Mouse (Mus musculus): Measurements from ENCODE around the gene Tnrc6a. TPM values are rescaled to one million over a fixed set of nuclear protein-coding genes. Genes with fewer than 3 reads are reported as not detected.
A peak's percentile ranks its signal among the peaks of the same experiment; 100 is the strongest.
"Not testable (repeated sequence)": the region's sequence is repeated elsewhere in the genome, so short reads cannot be mapped to it uniquely, and the experiment has no call there.

Tnrc6a gene
- 8.6 and 9.0 TPM in 2 replicates for polyA plus RNA-seq (2015; fragmentation: Nextera tagmentation; extraction: Ambion mirVana)

DNA sequence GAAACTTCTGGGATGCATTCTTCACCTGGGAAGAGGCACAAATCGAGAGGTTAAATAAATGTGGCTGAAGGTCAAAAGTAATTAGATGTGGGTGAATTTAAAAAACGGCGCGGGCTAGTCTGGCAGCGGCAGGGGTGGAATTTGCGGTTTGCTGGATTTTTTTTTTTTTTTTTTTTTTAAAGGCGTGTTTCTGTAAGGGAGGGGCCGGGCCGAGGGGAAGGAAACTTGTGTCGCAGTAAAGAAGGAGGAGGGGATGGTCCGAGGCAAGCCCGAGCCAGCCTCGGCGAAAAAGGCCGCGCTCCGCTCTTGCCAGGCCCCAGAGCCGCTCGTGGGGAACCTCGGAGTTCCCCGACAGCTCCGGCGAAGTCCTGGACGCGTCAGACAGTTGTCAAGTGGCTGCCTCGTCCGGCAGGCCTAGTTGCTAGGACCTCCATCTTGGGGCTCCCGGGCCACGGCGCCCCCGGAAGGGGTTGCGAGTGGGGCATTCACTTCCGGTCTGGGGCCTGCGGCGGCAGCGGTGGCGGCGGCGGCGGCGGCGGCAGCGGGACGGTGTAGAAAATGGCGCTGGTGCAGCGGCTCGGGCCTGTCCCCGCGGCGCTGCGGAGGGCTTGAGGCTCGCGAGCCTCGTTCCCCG is at the start of gene Tnrc6a:
TSS of gene Tnrc6a (plus strand) at position 221 of the 634 bp plus-strand sequence.
- Histone ChIP-seq H3K9me3 (replicated peaks) (no peaks in the 10 kb centered on the region), H3K27ac (replicated peaks) (peak within 1 kb of the TSS; percentile 95), H3K4me1 (replicated peaks) (peaks cover 27% of the 10 kb centered on the region), H3K36me3 (replicated peaks) (peaks cover 11% of the 10 kb centered on the region), H3K27me3 (no peaks in the 10 kb centered on the region), H3K4me2 (peak within 1 kb of the TSS; percentile 70), H3K4me3 (replicated peaks) (peak within 1 kb of the TSS; percentile 100), H3K9ac (peak within 1 kb of the TSS; percentile 98)
- peak; percentile 97 for ATAC-seq (ENCODE audit: insufficient read depth)
- WGBS (ENCODE audit: insufficient replicate concordance) = under 1% methylated on average over 54 of the region's 55 CpGs

DNA sequence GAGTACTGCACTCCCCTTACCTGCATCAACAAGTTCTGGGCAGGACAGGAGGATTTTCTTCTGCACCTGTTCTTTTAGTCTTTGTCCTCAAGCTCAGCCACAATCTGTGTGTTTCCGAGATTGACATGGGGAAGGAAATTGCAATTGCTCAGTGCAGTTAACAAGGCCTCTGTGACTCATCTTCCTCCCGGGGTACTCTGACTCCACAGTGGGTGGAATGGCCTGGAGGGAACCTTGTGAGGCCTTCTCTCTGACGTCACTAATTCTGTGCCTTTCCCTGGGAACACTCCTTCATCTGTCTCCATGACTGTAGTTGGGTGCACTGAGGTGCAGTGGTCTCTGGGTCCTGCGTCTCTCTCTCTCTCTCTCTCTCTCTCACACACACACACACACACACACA is 41.4 kb upstream of the Tnrc6a start:
- Histone ChIP-seq H3K4me2 (no peak overlapping the region), H3K36me3 (replicated peaks) (no peaks in the 10 kb centered on the region), H3K4me3 (replicated peaks) (no peak overlapping the region), H3K9ac (no peak overlapping the region), H3K9me3 (replicated peaks) (no peaks in the 10 kb centered on the region), H3K4me1 (replicated peaks) (no peaks in the 10 kb centered on the region), H3K27ac (replicated peaks) (no peak overlapping the region), H3K27me3 (no peaks in the 10 kb centered on the region)
- 34% methylated on average over 4 of the region's 4 CpGs for WGBS (ENCODE audit: insufficient replicate concordance)
- ATAC-seq (ENCODE audit: insufficient read depth) = no peak

DNA sequence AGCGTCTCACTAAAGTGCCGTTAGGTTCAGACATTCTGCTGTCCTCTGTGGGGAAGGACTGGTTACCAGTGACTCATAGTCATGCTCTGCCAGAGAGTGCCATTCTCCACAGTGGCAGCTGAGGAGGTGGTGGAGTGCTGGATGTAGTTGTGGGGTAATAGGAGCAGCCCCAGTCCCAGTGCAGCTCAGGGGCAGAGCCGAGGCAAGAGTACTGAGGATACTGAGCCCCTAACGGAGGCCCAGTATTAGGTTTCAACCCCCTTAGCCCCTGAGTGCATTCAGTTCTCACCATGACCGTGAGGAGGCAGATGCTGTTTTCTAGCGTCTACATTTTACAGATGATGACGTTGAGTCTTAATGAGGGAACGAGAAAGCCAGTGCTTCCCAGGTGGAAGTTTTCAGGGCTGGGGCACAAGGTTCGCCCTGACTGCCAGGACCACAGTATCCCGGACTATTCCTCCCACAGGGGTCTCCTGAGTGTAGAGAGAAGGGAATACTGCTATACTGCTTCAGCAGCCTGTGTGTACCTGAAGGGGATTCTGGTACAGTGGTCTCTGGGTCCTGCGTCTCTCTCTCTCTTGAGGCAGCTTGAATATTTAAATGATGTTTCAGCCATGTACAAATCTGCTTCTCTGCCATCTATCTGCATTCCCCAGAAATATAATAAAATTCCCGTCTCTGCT is 40.1 kb upstream of the Tnrc6a start:
- H3K4me1 ChIP-seq (replicated peaks) = no peaks in the 10 kb centered on the region
- no peak overlapping the region for H3K9ac ChIP-seq
- H3K4me2 ChIP-seq = no peak overlapping the region
- H3K27me3 ChIP-seq = no peaks in the 10 kb centered on the region
- WGBS (ENCODE audit: insufficient replicate concordance) = 46% methylated on average over 12 of the region's 12 CpGs
- H3K4me3 ChIP-seq (replicated peaks) = no peak overlapping the region
- no peak for ATAC-seq (ENCODE audit: insufficient read depth)
- H3K36me3 ChIP-seq (replicated peaks) = no peaks in the 10 kb centered on the region
- no peaks in the 10 kb centered on the region for H3K9me3 ChIP-seq (replicated peaks)
- no peak overlapping the region for H3K27ac ChIP-seq (replicated peaks)

DNA sequence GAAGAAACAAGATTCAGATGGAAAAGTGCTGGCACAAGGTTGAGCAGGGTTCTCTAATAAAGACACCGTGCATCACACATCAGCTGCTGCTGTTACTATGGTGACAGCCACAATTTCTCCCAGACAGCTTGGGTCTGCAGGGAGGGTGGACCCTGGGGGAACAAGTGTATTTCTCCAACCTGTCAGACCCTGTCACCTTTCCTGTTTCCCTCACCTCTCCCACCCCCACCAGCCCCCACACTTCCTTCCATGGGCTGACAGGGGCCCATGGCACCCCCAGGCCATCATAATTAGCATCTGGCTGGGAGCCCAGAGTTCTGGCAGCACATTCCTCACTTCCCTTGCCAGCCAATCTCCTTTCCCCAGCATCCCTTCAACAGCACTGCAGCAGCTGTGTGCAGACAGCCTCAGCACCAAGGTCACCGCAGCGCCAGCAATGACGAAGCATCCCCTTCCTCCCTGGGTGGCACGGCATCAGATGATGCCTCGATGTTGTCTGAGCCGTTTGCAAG is 39.4 kb upstream of the Tnrc6a start:
- Histone ChIP-seq H3K27ac (replicated peaks) (no peak overlapping the region), H3K4me1 (replicated peaks) (no peaks in the 10 kb centered on the region), H3K4me3 (replicated peaks) (no peak overlapping the region)

DNA sequence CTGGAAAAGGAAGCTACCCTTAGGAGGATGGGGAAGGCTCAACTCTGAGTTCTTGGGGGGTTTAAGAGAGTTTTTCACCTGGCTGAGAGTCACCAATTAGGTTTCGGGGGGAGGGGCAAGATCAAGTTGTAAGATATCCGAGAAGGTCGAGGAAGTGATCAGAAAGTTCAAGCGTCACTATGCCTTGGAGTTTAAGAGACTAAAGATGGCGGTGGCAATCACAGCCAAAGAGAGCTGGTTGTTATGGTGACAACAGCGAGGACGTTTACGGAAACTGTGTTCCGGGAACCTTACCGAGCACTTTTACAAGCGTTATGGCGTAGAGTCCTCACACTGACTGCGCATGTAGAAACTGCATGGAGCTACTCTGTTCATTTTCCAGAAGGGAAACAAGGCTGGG is 39.0 kb upstream of the Tnrc6a start:
- no peak for ATAC-seq (ENCODE audit: insufficient read depth)
- Histone ChIP-seq H3K4me3 (replicated peaks) (no peak overlapping the region), H3K4me1 (replicated peaks) (no peaks in the 10 kb centered on the region), H3K9me3 (replicated peaks) (no peaks in the 10 kb centered on the region), H3K27ac (replicated peaks) (no peak overlapping the region), H3K36me3 (replicated peaks) (no peaks in the 10 kb centered on the region), H3K27me3 (no peaks in the 10 kb centered on the region), H3K4me2 (no peak overlapping the region), H3K9ac (no peak overlapping the region)
- 20% methylated on average over 13 of the region's 13 CpGs for WGBS (ENCODE audit: insufficient replicate concordance)

More for the DNA sequence above, 39.4 kb upstream of the Tnrc6a start:
- Histone ChIP-seq H3K4me2 (no peak overlapping the region), H3K27me3 (no peaks in the 10 kb centered on the region), H3K9ac (no peak overlapping the region), H3K9me3 (replicated peaks) (no peaks in the 10 kb centered on the region), H3K36me3 (replicated peaks) (no peaks in the 10 kb centered on the region)
- ATAC-seq (ENCODE audit: insufficient read depth) = no peak
- WGBS (ENCODE audit: insufficient replicate concordance) = 4% methylated on average over 7 of the region's 7 CpGs

DNA sequence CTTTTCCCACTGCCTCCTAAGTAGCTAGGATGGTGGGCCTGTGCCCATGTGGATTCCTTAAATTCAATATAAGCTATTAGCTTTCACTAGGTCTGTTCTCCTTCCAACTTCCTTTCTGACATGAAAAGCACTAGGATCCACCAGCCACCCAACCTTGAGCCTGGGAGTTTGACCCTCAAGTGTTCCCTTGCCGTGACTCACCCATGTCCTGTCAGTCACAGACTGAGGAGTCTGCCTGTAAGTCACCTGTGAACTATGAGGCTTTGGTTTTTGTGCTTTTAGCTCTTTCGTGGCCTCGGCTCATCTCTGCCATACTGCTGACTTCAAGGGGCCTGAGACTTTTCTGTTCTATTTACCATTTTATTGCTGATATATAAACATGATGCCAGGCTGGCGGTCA is 34.8 kb upstream of the Tnrc6a start:
- Histone ChIP-seq H3K4me1 (replicated peaks) (no peaks in the 10 kb centered on the region), H3K4me2 (no peak overlapping the region), H3K27ac (replicated peaks) (no peak overlapping the region), H3K9ac (no peak overlapping the region), H3K36me3 (replicated peaks) (no peaks in the 10 kb centered on the region), H3K27me3 (no peaks in the 10 kb centered on the region), H3K9me3 (replicated peaks) (no peaks in the 10 kb centered on the region), H3K4me3 (replicated peaks) (no peak overlapping the region)
- 62% methylated on average over 4 of the region's 4 CpGs for WGBS (ENCODE audit: insufficient replicate concordance)
- ATAC-seq (ENCODE audit: insufficient read depth) = no peak

DNA sequence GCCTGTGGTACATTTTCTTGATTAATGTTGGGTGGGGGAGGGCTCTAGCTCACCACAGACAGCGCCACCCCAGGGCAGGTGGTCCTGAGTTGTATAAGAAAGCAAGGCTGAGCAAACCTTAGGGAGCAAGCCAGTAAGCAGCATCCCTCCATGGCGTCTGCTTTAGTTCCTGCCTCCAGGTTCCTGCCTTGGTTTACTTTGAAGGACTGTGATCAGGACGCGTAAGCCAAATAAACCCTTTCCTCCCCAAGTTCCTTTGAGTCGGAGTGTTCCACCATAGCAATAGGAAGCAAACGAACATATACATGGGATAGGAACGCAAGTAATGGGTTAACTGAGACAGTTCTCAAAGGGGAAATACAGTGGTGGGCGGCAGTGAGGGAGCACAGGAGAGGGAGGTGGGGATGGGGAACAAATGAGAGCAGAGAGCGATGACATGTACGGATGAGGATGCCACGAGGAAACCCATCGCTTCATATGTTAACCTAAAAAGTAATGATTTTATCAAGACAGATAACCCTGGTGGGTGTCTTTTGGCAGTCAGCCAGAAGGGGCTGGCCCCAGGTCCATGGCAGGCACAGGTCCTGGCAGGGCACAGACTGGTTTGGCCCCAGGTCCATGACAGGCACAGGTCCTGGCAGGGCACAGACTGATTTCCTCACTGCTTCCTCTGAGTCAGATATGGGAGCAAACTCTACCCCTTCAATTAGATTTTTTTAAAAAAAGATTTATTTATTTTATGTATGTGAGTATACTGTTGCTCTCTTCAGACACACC is 27.2 kb upstream of the Tnrc6a start:
- 71% methylated on average over 12 of the region's 12 CpGs for WGBS (ENCODE audit: insufficient replicate concordance)
- Histone ChIP-seq H3K4me2 (no peak overlapping the region), H3K36me3 (replicated peaks) (no peaks in the 10 kb centered on the region), H3K4me3 (replicated peaks) (no peak overlapping the region), H3K27ac (replicated peaks) (no peak overlapping the region), H3K9ac (no peak overlapping the region), H3K27me3 (no peaks in the 10 kb centered on the region), H3K9me3 (replicated peaks) (no peaks in the 10 kb centered on the region), H3K4me1 (replicated peaks) (peaks cover 9% of the 10 kb centered on the region; the same call in 1 of the 2 replicates)
- no peak for ATAC-seq (ENCODE audit: insufficient read depth)

DNA sequence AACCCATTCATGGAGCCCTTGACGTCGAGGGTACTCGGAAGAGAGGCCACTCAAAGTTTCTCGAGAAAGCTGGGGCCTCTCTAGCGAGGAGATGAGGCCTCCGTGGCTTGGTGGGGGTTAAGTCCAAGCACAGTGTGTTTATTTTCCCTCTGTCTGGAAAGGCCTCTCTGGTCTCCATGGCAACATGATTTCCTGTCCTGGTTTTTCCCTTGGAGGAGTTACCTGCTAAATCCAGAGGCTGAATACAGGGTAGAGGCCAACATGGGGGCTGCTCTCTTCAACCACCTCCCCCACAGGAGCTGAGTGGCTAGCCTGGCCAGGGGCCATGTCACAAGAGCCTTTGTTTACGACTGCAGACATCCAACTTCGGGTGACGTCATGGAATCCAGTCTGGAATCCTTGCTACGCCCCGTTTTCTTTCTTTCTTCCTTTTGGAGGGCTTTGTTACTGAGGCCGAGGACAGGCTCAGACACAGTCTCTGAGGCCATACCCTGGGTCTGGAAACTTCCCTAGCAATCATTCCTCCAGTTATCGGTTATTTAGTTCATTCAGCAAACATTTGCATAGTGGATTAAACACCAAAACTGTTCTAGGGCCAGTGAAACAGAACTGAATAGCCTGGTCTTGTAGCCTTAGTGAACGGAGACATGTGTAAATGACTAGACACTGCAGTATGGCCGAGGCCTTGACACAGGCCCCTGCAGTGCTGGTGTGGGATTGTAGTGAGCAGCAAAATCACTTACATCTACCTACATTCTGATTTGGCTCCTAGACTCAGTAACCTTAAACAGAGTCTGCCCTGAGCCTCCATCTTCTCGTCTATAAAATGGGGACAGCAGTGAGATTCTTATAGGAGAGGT is 25.6 kb upstream of the Tnrc6a start:
- H3K4me3 ChIP-seq (replicated peaks) = no peak overlapping the region
- H3K36me3 ChIP-seq (replicated peaks) = no peaks in the 10 kb centered on the region
- H3K9me3 ChIP-seq (replicated peaks) = no peaks in the 10 kb centered on the region
- no peaks in the 10 kb centered on the region for H3K27me3 ChIP-seq
- H3K9ac ChIP-seq = no peak overlapping the region
- WGBS (ENCODE audit: insufficient replicate concordance) = 41% methylated on average over 16 of the region's 16 CpGs
- peaks cover 9% of the 10 kb centered on the region; the same call in 1 of the 2 replicates for H3K4me1 ChIP-seq (replicated peaks)
- peak overlapping the region; percentile 39; the same call in 1 of the 2 replicates for H3K27ac ChIP-seq (replicated peaks)
- ATAC-seq (ENCODE audit: insufficient read depth) = peak; percentile 75
- peak overlapping the region; percentile 13; the same call in 1 of the 2 replicates for H3K4me2 ChIP-seq

DNA sequence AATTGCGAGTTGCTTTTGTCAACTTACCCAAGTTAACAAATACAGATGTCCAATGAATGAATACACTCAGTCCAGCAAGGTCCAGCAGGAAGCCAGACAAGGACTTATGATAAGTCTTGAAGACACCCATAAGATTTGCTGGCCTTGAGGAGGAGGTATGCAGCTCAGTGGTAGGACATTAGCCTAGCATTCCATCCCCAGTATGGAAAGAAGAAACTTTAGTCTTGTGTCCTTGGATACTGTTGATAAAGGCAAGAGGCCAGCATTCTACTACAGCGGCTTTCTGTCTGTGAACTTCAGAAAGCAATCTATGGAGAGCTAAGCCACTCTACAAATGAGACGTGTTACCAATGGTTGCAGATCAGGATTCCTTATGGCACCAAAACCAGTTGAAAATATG is 22.4 kb upstream of the Tnrc6a start:
- WGBS (ENCODE audit: insufficient replicate concordance) = 66% methylated on average over 3 of the region's 3 CpGs

DNA sequence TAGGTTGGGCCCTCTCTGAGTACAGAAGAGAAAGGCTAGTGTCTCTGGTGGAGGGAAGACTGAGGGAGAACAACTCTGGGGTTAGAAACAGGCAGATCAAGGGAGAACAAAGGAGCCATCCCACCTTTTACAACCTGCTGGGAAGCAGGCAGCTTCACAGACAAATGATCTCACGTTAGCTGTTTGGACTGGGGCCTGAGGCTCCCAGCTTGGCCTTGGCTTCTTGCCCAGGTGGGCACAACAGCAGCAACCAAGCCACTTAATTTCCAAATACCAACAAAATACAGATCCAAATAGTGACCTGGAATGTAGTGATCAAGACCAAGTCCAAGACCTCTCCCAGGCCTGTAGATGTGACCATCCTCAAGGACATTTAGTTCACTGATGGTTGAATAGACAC is 18.3 kb upstream of the Tnrc6a start:
- H3K27me3 ChIP-seq; H3K9ac ChIP-seq; H3K4me1 ChIP-seq (replicated peaks); ATAC-seq (ENCODE audit: insufficient read depth); H3K36me3 ChIP-seq (replicated peaks); H3K4me3 ChIP-seq (replicated peaks); H3K27ac ChIP-seq (replicated peaks); H3K4me2 ChIP-seq; H3K9me3 ChIP-seq (replicated peaks): not testable (repeated sequence)
- WGBS (ENCODE audit: insufficient replicate concordance) = 58% methylated on average over 1 of the region's 1 CpGs

More for the DNA sequence above, 22.4 kb upstream of the Tnrc6a start:
- peaks cover 9% of the 10 kb centered on the region; the same call in 1 of the 2 replicates for H3K4me1 ChIP-seq (replicated peaks)
- H3K9ac ChIP-seq = no peak overlapping the region
- H3K36me3 ChIP-seq (replicated peaks) = no peaks in the 10 kb centered on the region
- no peak overlapping the region for H3K27ac ChIP-seq (replicated peaks)
- no peaks in the 10 kb centered on the region for H3K27me3 ChIP-seq
- ATAC-seq (ENCODE audit: insufficient read depth) = no peak
- no peak overlapping the region for H3K4me3 ChIP-seq (replicated peaks)
- H3K4me2 ChIP-seq = no peak overlapping the region
- H3K9me3 ChIP-seq (replicated peaks) = no peaks in the 10 kb centered on the region

Measured in liver, embryonic 15.5 days (tissue).